Mouse (Mus musculus): ENCODE measurements at regions not wholly inside any gene's neighbourhood (a gene's known extent, or its start where the extent isn't known, plus 50 kb on each side); places are given as distances from the start of the nearest gene placed in this dataset.

DNA sequence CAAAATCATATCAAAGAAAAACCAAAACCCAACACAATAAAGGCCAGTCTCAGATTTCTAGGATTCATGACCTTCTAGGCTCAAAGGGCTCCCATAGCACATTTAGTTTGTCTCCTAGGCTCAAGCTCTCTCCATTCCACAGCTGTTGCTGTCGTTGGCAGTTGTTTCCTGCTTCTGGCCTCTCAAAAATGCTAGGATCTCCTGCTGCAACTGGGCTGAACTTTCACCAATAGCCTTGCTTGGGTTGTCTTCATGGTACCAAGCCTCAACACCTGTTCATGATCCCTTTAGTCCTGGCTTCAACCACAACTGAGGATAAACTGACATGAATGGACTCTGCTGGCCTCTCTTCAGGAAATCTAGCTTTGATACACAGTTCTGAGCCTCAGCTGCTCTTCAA is 115.9 kb upstream of the Ssbp2 start:
- no peak overlapping the region for H3K4me3 ChIP-seq
- H3K4me1 ChIP-seq: no peaks in the 10 kb centered on the region
- no peak for ATAC-seq
- H3K9me3 ChIP-seq (replicated peaks): no peaks in the 10 kb centered on the region
- H3K36me3 ChIP-seq: no peaks in the 10 kb centered on the region
- no peak overlapping the region for H3K27ac ChIP-seq
- H3K4me2 ChIP-seq: no peak overlapping the region
- H3K9ac ChIP-seq: no peak overlapping the region
- WGBS (ENCODE audit: insufficient replicate concordance): 36% methylated on average over 1 of the region's 1 CpGs
- no peaks in the 10 kb centered on the region for H3K27me3 ChIP-seq (replicated peaks)

DNA sequence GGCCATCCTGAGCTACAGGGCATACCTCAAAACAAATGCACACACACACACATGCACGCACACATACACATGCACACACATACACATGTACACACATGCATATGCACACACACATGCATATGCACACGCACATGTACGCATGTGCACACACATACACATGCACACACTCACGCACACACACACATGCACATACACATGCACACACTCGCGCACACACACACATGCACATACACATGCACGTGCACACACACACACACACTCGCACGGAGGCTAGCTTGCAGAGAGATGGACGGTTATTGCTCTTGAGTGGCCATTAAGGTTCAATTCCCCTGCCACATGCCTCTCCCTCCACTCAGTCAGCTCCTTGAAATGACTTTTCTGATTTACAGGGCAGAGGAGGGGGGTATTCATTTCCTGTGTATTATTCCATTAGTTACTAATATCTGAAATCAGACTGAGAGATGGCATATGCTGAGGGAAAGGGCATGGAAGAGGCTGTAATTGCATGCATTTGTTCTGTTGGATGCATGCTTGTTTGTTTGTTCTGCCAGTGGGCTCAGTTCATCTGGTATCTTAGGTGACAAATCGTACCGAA is 111.5 kb upstream of the Ssbp2 start:
- no peaks in the 10 kb centered on the region for H3K4me1 ChIP-seq
- H3K27ac ChIP-seq: no peak overlapping the region
- 85% methylated on average over 12 of the region's 12 CpGs for WGBS (ENCODE audit: insufficient replicate concordance)
- H3K4me2 ChIP-seq: no peak overlapping the region
- H3K36me3 ChIP-seq: no peaks in the 10 kb centered on the region
- H3K27me3 ChIP-seq (replicated peaks): no peaks in the 10 kb centered on the region
- no peak for ATAC-seq
- H3K9ac ChIP-seq: no peak overlapping the region
- H3K9me3 ChIP-seq (replicated peaks): no peaks in the 10 kb centered on the region
- no peak overlapping the region for H3K4me3 ChIP-seq

DNA sequence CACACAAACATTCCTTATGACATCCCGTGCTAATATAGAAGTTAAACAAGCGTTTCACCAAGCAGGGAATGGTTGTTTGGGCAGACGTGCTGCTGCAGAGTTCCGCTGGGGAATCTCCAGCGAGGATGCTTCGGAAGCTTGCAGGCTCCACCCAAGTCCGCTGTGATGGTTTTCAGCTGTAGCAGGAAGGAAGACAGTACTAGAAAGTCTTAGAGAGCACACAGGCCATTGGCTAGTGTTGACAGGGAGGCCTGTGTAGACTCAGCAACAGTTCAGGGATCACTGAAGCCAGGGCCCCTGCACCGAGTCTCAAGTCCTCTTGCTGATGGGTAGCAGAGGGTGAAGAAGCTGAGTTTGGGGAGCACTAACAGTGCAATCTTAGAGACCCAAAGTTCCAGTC is 107.8 kb upstream of the Ssbp2 start:
- Histone ChIP-seq H3K27ac (no peak overlapping the region), H3K27me3 (replicated peaks) (no peaks in the 10 kb centered on the region), H3K4me1 (no peaks in the 10 kb centered on the region), H3K9ac (no peak overlapping the region), H3K36me3 (no peaks in the 10 kb centered on the region), H3K4me3 (no peak overlapping the region), H3K9me3 (replicated peaks) (no peaks in the 10 kb centered on the region), H3K4me2 (no peak overlapping the region)
- no peak for ATAC-seq
- WGBS (ENCODE audit: insufficient replicate concordance): 73% methylated on average over 8 of the region's 8 CpGs

DNA sequence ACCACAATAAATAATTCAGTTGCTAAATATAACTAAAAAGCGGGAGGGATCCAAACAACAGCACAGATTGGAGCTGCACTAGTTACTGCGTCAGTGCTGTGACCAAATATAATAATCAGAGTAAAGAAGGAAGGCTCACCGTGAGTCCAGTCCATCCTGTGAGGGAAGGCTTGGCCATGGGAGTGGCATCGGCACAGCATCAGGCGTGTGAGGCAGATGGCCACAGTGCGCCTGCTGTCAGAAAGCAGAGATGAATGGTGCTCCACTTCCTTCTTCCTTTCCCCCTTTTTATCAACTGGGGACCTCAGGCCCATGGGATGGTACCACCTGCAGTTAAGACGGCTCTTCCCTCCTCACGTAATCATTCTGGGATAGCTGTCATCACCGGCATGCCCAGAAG is 103.6 kb upstream of the Ssbp2 start:
- H3K27ac ChIP-seq: no peak overlapping the region
- no peak overlapping the region for H3K9ac ChIP-seq
- no peak overlapping the region for H3K4me3 ChIP-seq
- no peaks in the 10 kb centered on the region for H3K36me3 ChIP-seq
- no peak overlapping the region for H3K4me2 ChIP-seq
- no peak for ATAC-seq
- 76% methylated on average over 9 of the region's 9 CpGs for WGBS (ENCODE audit: insufficient replicate concordance)
- H3K9me3 ChIP-seq (replicated peaks): no peaks in the 10 kb centered on the region
- no peaks in the 10 kb centered on the region for H3K4me1 ChIP-seq
- H3K27me3 ChIP-seq (replicated peaks): no peaks in the 10 kb centered on the region

DNA sequence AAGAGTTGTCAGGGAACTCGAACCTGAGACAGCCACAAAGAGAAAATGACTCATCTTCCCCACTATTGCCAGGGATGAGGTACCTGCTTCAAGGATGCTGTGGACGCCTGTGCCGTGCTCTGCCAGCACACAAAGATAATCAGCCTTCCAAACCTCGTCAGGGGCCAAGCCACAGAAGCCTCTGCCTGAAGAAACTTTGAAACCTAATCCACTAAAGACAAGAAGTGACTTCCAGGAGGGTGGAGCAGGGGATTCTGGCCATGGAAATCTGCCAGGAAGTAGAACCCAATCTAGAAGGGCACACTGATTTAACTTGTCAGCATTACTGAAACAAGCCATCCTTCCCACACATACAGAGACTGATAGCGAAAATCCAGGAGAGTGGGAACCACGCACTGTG is 100.0 kb upstream of the Ssbp2 start:
- Histone ChIP-seq H3K4me2 (no peak overlapping the region), H3K4me3 (no peak overlapping the region), H3K27me3 (replicated peaks) (no peaks in the 10 kb centered on the region), H3K27ac (no peak overlapping the region), H3K9me3 (replicated peaks) (no peaks in the 10 kb centered on the region), H3K4me1 (no peaks in the 10 kb centered on the region), H3K36me3 (no peaks in the 10 kb centered on the region), H3K9ac (no peak overlapping the region)
- no peak for ATAC-seq
- WGBS (ENCODE audit: insufficient replicate concordance): 60% methylated on average over 6 of the region's 6 CpGs

DNA sequence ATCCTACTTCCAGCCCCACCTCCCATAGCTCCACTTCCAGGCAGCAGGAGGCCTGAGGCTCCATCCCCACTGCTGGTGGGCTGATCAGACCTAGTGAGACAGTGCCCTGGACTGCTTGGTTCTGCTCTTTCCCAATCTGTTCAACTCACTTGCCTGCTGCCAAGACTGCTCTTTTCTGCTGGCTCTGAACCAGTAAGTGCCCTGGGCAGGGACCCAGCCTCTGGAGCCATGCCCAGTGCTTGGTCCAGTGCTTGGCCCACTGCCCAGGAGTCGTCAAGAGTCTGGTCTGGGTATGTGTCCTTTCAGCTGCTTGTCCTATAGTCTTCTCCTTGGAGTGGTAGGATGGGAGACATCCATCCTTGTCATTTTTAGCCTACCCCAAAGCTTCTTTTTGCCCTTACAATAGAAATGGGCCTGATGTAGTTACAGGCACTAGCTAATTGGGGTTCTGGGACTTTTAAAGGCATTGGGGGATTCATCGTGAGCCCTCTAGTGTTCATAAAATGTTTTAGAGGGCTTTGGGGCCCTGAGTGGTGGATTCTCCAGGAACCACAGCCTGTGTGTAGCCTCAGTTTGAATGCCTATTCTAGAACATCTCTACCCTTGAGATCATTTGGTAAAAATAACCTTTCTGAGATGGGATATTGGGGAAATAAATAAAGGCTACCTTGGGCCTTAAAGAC is 94.7 kb upstream of the Ssbp2 start:
- no peak overlapping the region for H3K27ac ChIP-seq
- H3K9me3 ChIP-seq (replicated peaks): no peaks in the 10 kb centered on the region
- H3K4me3 ChIP-seq: no peak overlapping the region

DNA sequence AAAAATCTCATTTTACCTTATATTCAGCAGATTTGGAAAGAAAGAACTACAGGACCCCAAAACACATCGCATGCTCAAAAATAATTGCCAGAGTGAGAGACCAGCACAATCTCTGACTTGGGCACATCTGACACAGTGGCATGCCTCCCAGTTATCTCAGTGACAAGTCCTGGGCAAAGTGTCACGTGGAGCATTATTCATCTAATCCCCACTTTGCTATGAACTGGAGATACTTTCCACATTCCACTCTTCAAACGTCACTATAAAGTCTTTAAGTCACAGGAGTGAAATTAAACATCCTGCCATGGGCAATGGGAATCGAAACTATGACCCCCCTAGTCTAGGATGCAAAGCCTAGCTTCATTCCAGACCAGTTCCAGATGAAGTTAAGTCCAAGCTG is 93.5 kb upstream of the Ssbp2 start:
- WGBS (ENCODE audit: insufficient replicate concordance): 67% methylated on average over 4 of the region's 4 CpGs
- no peak for ATAC-seq
- H3K9me3 ChIP-seq (replicated peaks): no peaks in the 10 kb centered on the region
- no peak overlapping the region for H3K4me2 ChIP-seq
- no peak overlapping the region for H3K4me3 ChIP-seq
- peaks cover 24% of the 10 kb centered on the region for H3K4me1 ChIP-seq
- no peaks in the 10 kb centered on the region for H3K36me3 ChIP-seq
- H3K27me3 ChIP-seq (replicated peaks): no peaks in the 10 kb centered on the region
- no peak overlapping the region for H3K9ac ChIP-seq
- H3K27ac ChIP-seq: no peak overlapping the region

More for the DNA sequence above, 94.7 kb upstream of the Ssbp2 start:
- Histone ChIP-seq H3K9ac (no peak overlapping the region), H3K36me3 (no peaks in the 10 kb centered on the region), H3K27me3 (replicated peaks) (no peaks in the 10 kb centered on the region), H3K4me1 (peaks cover 15% of the 10 kb centered on the region), H3K4me2 (no peak overlapping the region)
- ATAC-seq: no peak
- WGBS (ENCODE audit: insufficient replicate concordance): 69% methylated on average over 2 of the region's 2 CpGs

DNA sequence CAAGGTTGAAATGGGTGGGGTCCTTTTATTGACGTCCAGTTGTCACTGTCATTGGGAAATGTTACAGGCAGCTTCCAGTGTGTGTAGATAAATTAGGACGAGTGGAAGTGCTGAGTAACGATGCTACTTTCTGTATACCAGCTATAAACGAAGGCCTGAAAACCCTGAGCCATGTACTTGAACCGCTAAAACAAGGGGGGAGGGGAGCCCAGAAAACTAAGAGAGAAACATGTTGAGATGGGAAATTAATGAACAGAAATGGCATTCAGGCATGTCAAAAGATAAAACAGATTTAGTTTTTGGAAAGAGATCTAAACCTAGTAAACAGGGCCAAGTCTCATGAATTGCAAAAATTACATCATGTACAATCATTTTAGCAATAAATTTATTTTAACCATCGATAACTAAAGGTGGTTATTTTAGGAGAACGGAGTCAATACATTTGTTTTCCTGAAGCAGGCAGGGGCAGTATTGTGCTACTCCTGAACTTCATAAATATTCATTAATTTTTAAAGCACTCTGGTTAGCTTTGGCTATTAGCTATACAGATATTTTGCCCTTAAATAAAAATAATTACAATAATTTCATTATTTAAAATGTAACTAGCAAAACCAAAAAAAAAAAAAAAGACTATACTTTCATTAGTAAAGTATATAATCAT is 92.1 kb upstream of the Ssbp2 start:
- no peak for ATAC-seq
- H3K4me1 ChIP-seq: peaks cover 38% of the 10 kb centered on the region
- H3K9me3 ChIP-seq (replicated peaks): no peaks in the 10 kb centered on the region
- no peak overlapping the region for H3K9ac ChIP-seq
- H3K27me3 ChIP-seq (replicated peaks): no peaks in the 10 kb centered on the region
- WGBS (ENCODE audit: insufficient replicate concordance): 44% methylated on average over 7 of the region's 7 CpGs
- H3K4me2 ChIP-seq: no peak overlapping the region
- no peak overlapping the region for H3K4me3 ChIP-seq
- H3K27ac ChIP-seq: no peak overlapping the region
- no peaks in the 10 kb centered on the region for H3K36me3 ChIP-seq

DNA sequence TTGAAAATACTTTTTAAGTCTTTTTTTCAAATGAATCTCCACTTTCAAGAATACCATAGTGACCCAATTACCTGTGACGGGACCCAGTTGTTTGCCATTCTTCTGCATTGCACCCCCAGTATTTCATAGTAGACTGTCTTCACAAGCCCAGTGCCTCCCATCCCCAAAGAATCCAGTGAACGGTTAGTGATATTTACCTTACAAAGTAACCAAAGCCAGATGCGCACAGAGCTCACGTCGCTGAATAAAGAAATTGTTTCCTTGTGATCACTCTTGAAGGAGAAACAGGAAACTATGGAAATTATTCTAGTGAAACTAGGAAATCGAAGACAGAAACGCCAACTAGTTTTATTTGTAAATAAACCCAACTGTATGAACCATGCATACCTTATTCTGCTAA is 91.4 kb upstream of the Ssbp2 start:
- no peak for ATAC-seq
- H3K9me3 ChIP-seq (replicated peaks): no peaks in the 10 kb centered on the region
- no peak overlapping the region for H3K9ac ChIP-seq
- WGBS (ENCODE audit: insufficient replicate concordance): 85% methylated on average over 7 of the region's 7 CpGs
- H3K36me3 ChIP-seq: no peaks in the 10 kb centered on the region
- H3K4me1 ChIP-seq: peaks cover 43% of the 10 kb centered on the region
- no peak overlapping the region for H3K4me2 ChIP-seq
- H3K27me3 ChIP-seq (replicated peaks): no peaks in the 10 kb centered on the region
- H3K27ac ChIP-seq: no peak overlapping the region
- no peak overlapping the region for H3K4me3 ChIP-seq

DNA sequence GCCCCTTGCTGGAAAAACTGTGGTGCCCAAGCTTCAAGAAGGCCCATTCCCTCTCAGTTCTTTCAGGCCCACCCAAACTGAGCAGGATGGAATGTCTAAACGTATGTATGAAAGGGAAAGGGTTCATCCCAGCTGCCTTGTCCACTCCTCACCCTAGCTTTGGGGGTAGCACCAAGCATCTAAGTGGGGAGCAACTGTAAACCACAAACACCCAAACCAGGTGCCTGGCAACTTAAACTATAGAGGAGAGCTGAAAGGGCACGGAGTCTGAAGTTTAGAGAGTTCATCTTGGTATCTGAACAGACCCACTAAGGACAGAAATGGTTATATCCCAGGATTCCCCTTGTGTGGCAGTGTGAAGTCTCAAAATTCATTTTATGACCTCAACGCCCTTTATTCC is 90.1 kb upstream of the Ssbp2 start:
- H3K9ac ChIP-seq: peak overlapping the region; percentile 78

DNA sequence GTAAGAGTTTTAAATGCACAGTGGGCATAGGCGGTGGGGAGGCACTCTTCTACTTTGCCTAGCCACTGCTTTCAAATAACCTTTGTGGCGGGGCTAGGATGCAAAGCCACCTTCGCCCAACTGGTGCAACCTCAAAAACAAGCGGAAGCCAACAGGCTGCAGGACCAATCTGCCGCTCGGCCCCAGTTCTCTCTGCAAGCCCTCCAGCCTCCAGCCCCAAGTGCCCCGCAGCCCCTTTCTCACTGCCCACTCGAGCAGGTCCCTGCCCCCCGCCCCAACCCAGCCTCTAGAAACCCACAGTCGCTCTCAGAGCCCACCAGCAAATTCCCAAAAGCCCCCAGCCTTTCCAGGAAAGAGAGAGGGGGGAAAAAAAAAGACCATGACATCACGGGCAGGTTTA is 89.6 kb upstream of the Ssbp2 start:
- peak overlapping the region; percentile 78 for H3K9ac ChIP-seq
- H3K27ac ChIP-seq: peak overlapping the region; percentile 88
- no peaks in the 10 kb centered on the region for H3K27me3 ChIP-seq (replicated peaks)
- H3K4me1 ChIP-seq: peaks cover 49% of the 10 kb centered on the region
- H3K36me3 ChIP-seq: no peaks in the 10 kb centered on the region
- H3K4me3 ChIP-seq: peak overlapping the region; percentile 63
- H3K9me3 ChIP-seq (replicated peaks): no peaks in the 10 kb centered on the region
- peak overlapping the region; percentile 91 for H3K4me2 ChIP-seq
- WGBS (ENCODE audit: insufficient replicate concordance): 3% methylated on average over 11 of the region's 11 CpGs
- no peak; the same call in 1 of the 2 replicates for ATAC-seq

More for the DNA sequence above, 90.1 kb upstream of the Ssbp2 start:
- no peaks in the 10 kb centered on the region for H3K36me3 ChIP-seq
- peaks cover 49% of the 10 kb centered on the region for H3K4me1 ChIP-seq
- H3K27ac ChIP-seq: peak overlapping the region; percentile 88
- 57% methylated on average over 3 of the region's 3 CpGs for WGBS (ENCODE audit: insufficient replicate concordance)
- H3K4me3 ChIP-seq: peak overlapping the region; percentile 63
- no peak for ATAC-seq
- H3K4me2 ChIP-seq: peak overlapping the region; percentile 91
- no peaks in the 10 kb centered on the region for H3K27me3 ChIP-seq (replicated peaks)
- H3K9me3 ChIP-seq (replicated peaks): no peaks in the 10 kb centered on the region

DNA sequence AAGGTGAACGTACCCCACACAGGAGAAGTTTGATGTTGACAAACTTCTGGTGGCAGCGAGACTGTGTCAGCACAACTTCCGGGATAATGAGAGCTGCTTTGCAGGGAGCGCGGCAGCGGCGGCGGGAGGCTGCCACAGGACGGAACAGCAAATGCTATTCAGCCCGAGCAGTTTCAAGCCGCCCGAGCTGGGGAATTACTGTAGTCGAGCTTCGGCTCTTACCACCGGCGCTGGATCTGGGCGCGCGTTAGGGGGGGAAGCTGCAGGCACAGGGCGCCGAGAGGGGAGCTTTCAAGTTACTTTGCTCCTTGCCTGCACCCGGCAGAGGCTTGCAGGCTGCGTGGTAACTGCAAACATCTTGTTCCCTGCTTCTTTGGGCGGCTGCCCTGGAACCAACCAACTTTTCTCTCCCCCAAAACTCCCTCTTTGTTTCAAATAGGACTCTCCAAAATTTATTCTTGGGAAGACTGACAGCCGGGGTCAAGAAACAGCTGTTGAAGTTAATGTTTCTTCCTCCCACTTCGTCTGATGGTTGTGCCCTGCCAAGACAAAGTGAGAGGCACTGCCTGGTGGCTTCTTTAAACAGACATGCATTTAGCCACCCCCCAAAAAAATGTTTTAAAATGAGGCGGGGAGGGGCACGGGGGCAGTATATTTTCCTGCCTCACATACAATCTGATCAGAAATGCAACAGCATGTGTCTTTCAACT is 89.0 kb upstream of the Ssbp2 start:
- Histone ChIP-seq H3K4me1 (peaks cover 49% of the 10 kb centered on the region), H3K4me2 (peak overlapping the region; percentile 91), H3K9ac (peak overlapping the region; percentile 78), H3K4me3 (peak overlapping the region; percentile 63), H3K36me3 (no peaks in the 10 kb centered on the region), H3K9me3 (replicated peaks) (no peaks in the 10 kb centered on the region), H3K27ac (peak overlapping the region; percentile 88), H3K27me3 (replicated peaks) (no peaks in the 10 kb centered on the region)
- 2% methylated on average over 28 of the region's 28 CpGs for WGBS (ENCODE audit: insufficient replicate concordance)
- ATAC-seq: peak; percentile 85
